23 mouse cellular contexts compared by ENCODE assay signal in genomic region chr5:134375256-134375655, GRCm38 (mm10).
A peak's percentile ranks its signal among the peaks of the same experiment; 100 is the strongest.
DNase-seq lines count a peak whose midpoint lies in the region; ATAC-seq lines count a peak whose summit lies in the region.
"Had no signal": no experiment of that assay in that cellular context is flagged by ENCODE, and none has a peak within 500 bp of the region (broad histone marks: within the 10 kb centered on the region; RNA-seq: fewer than 3 reads in every experiment).

No protein-coding gene starts in this region.

- no peak overlapping the region for H3K4me2 ChIP-seq in heart, embryonic 15.5 days
- H3K4me2 ChIP-seq in lung, embryonic 15.5 days, result no peak overlapping the region
- H3K4me2 ChIP-seq in embryonic facial prominence, embryonic 15.5 days (replicated peaks), result no peak overlapping the region
- H3K4me2 ChIP-seq: forebrain, embryonic 15.5 days; hindbrain, embryonic 15.5 days; intestine, embryonic 15.5 days; limb, embryonic 13.5 days; liver, embryonic 13.5 days; lung, embryonic 14.5 days; midbrain, embryonic 12.5 days had no signal

- no peaks in the 10 kb centered on the region for H3K4me1 ChIP-seq in heart, embryonic 15.5 days (replicated peaks)
- H3K4me1 ChIP-seq in lung, embryonic 15.5 days, result no peaks in the 10 kb centered on the region
- H3K4me1 ChIP-seq in embryonic facial prominence, embryonic 15.5 days, result no peaks in the 10 kb centered on the region
- H3K4me1 ChIP-seq: forebrain, embryonic 15.5 days; hindbrain, embryonic 15.5 days; intestine, embryonic 15.5 days; limb, embryonic 13.5 days; midbrain, embryonic 12.5 days had no signal

- H3K4me3 ChIP-seq in heart, embryonic 15.5 days, result no peak overlapping the region
- no peak overlapping the region for H3K4me3 ChIP-seq in lung, embryonic 15.5 days
- no peak overlapping the region for H3K4me3 ChIP-seq in embryonic facial prominence, embryonic 15.5 days (replicated peaks)
- H3K4me3 ChIP-seq: forebrain, embryonic 15.5 days; hindbrain, embryonic 15.5 days; intestine, embryonic 15.5 days; limb, embryonic 13.5 days; liver, embryonic 13.5 days; midbrain, embryonic 12.5 days had no signal

- no peak for DNase-seq in heart, postnatal 14 days
- no peak for DNase-seq in lung, postnatal 14 days
- DNase-seq in R1 (ENCODE audit: low read depth, low spot score), result peak; percentile 82
- no peak for DNase-seq in adipocyte (ENCODE audit: low spot score)
- DNase-seq: B cell, adult 2 months; cerebellum, adult 8-10 months; cerebellum, postnatal 36 days; embryo, embryonic 11 days; liver, embryonic 13.5 days; right cerebral cortex, postnatal 14 days; thymus, postnatal 36 days had no signal

- ATAC-seq in heart, embryonic 15.5 days (replicated peaks; ENCODE audit: insufficient number of reproducible peaks, insufficient read depth, low FRiP score, low read depth), result no peak
- no peak for ATAC-seq in lung, embryonic 15.5 days (ENCODE audit: borderline replicate concordance, extremely low read depth, low FRiP score, low TSS enrichment)
- ATAC-seq in embryonic facial prominence, embryonic 15.5 days (ENCODE audit: insufficient number of reproducible peaks, low FRiP score, low TSS enrichment, low read depth), result no peak
- ATAC-seq: activated CD4-positive, CD25-positive, alpha-beta regulatory T cell, adult 4 months; forebrain, embryonic 15.5 days had no signal

- H3K9me3 ChIP-seq in heart, embryonic 15.5 days (replicated peaks), result no peaks in the 10 kb centered on the region
- H3K9me3 ChIP-seq in lung, embryonic 15.5 days, result no peaks in the 10 kb centered on the region
- no peaks in the 10 kb centered on the region for H3K9me3 ChIP-seq in embryonic facial prominence, embryonic 15.5 days (replicated peaks)
- H3K9me3 ChIP-seq: forebrain, embryonic 15.5 days; G1E; hindbrain, embryonic 15.5 days; intestine, embryonic 15.5 days; limb, embryonic 13.5 days; liver, embryonic 13.5 days; midbrain, embryonic 12.5 days had no signal

- intact Hi-C loops in heart, postnatal 14 days (cut with DNase I), result no loop called here

- 0 out of 2 replicates have a peak overlapping the region, but pooled peaks have one; percentile 76 for H3K27ac ChIP-seq in heart, embryonic 15.5 days
- 0 out of 2 replicates have a peak overlapping the region, but pooled peaks have one; percentile 11 for H3K27ac ChIP-seq in lung, embryonic 15.5 days
- H3K27ac ChIP-seq in embryonic facial prominence, embryonic 15.5 days (replicated peaks), result 0 out of 2 replicates have a peak overlapping the region, but pooled peaks have one; percentile 34
- H3K27ac ChIP-seq: forebrain, embryonic 15.5 days; liver, embryonic 13.5 days had no signal

- no peak overlapping the region for H3K9ac ChIP-seq in heart, embryonic 15.5 days
- no peak overlapping the region for H3K9ac ChIP-seq in lung, embryonic 15.5 days
- H3K9ac ChIP-seq in embryonic facial prominence, embryonic 15.5 days, result no peak overlapping the region
- H3K9ac ChIP-seq: forebrain, embryonic 15.5 days; hindbrain, embryonic 15.5 days; intestine, embryonic 15.5 days; limb, embryonic 13.5 days; liver, embryonic 13.5 days; lung, embryonic 14.5 days; midbrain, embryonic 12.5 days had no signal

- no peaks in the 10 kb centered on the region for H3K27me3 ChIP-seq in heart, embryonic 15.5 days
- H3K27me3 ChIP-seq in lung, embryonic 15.5 days, result no peaks in the 10 kb centered on the region
- no peaks in the 10 kb centered on the region for H3K27me3 ChIP-seq in embryonic facial prominence, embryonic 15.5 days
- H3K27me3 ChIP-seq: CH12.LX; forebrain, embryonic 15.5 days; hindbrain, embryonic 15.5 days; intestine, embryonic 15.5 days; limb, embryonic 13.5 days; liver, embryonic 13.5 days; midbrain, embryonic 12.5 days had no signal

- 97% methylated on average over 1 of the region's 1 CpGs for WGBS in heart, embryonic 15.5 days
- WGBS in lung, embryonic 15.5 days, result 80% methylated on average over 1 of the region's 1 CpGs
- WGBS in embryonic facial prominence, embryonic 15.5 days, result 82% methylated on average over 1 of the region's 1 CpGs

- H3K36me3 ChIP-seq in heart, embryonic 15.5 days, result peaks cover 23% of the 10 kb centered on the region
- peaks cover 40% of the 10 kb centered on the region for H3K36me3 ChIP-seq in lung, embryonic 15.5 days
- H3K36me3 ChIP-seq in embryonic facial prominence, embryonic 15.5 days, result peaks cover 59% of the 10 kb centered on the region
- H3K36me3 ChIP-seq: G1E; liver, embryonic 13.5 days had no signal

Comparison
In these comparisons a context has a peak if more than half of its experiments do, and no peak if none do; other contexts are left out.
1. H3K27ac ChIP-seq: peak in every context shown above with its lines; median percentile 76 in heart, embryonic 15.5 days; 34 in embryonic facial prominence, embryonic 15.5 days; 11 in lung, embryonic 15.5 days.